Comparison of ENCODE assay signal across 27 mouse cellular contexts in the genomic region with DNA sequence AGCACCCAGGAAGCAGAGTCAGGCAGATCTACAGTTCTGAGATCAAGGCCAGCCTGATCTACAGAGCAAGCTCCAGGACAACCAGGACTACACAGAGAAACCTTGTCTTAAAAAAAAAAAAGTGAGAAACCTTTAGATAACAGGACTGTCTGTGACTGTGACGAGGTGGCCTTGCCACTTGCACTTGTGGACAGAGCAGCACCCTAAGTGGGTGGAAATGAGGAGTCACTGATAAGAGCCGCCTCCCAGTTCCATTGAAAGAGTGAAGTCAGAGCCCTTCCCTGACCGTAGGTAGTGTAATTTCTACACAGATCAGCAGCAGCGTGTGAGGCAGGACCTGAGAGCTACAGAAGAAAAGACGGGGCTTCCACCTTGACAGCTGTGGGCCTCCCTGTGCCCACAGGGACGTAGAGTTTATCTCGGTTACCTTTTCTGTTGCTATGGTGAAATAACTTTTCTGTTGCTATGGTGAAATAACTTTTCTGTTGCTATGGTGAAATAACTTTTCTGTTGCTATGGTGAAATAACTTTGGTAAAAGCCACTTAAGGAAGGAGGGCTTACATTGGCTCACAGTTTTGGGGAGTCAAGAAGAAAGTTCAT. TPM values are rescaled to one million over a fixed set of nuclear protein-coding genes. Genes with fewer than 3 reads are reported as not detected.
DNase-seq lines count a peak whose midpoint lies in the region; ATAC-seq and TF ChIP-seq lines count a peak whose summit lies in the region.
"Had no signal": no experiment of that assay in that cellular context is flagged by ENCODE, and none has a peak within 500 bp of the region (broad histone marks: within the 10 kb centered on the region; RNA-seq: fewer than 3 reads in every experiment).

No protein-coding gene starts in this region.

- no peak for DNase-seq in heart, postnatal 14 days
- no peak for DNase-seq in forebrain, embryonic 11.5 days (ENCODE audit: low spot score)
- no peak for DNase-seq in hindbrain, embryonic 10.5 days (ENCODE audit: low spot score)
- DNase-seq: adrenal gland, adult 8-10 months; cerebellum, adult 2 months; cerebellum, postnatal 25 days; gastrocnemius, postnatal 14 days; heart, adult 18-20 months; kidney, adult 11 months; kidney, postnatal 14 days; layer of hippocampus, adult 9-11 months; lung, adult 18-20 months; lung, postnatal 14 days; thymus, postnatal 14 days had no signal

- no peak overlapping the region for H3K4me3 ChIP-seq in intestine, postnatal 0 days (ENCODE audit: low read depth, low read length)
- H3K4me3 ChIP-seq in intestine, embryonic 15.5 days (replicated peaks), result no peak overlapping the region
- no peak overlapping the region for H3K4me3 ChIP-seq in liver, embryonic 16.5 days (ENCODE audit: low read depth, low read length)
- no peak overlapping the region for H3K4me3 ChIP-seq in forebrain, embryonic 11.5 days (ENCODE audit: low read depth, low read length)
- H3K4me3 ChIP-seq in hindbrain, embryonic 10.5 days, result no peak overlapping the region
- H3K4me3 ChIP-seq: limb, embryonic 12.5 days; midbrain, embryonic 12.5 days; neural tube, embryonic 13.5 days had no signal

- H3K9me3 ChIP-seq in intestine, postnatal 0 days (ENCODE audit: control insufficient read depth), result no peaks in the 10 kb centered on the region
- no peaks in the 10 kb centered on the region for H3K9me3 ChIP-seq in intestine, embryonic 15.5 days
- no peaks in the 10 kb centered on the region for H3K9me3 ChIP-seq in liver, embryonic 16.5 days (replicated peaks; ENCODE audit: control insufficient read depth, low read length)
- H3K9me3 ChIP-seq in forebrain, embryonic 11.5 days (ENCODE audit: control insufficient read depth, low read length), result no peaks in the 10 kb centered on the region
- 0 out of 2 replicates have a peak, but pooled peaks cover 3% of the 10 kb centered on the region for H3K9me3 ChIP-seq in hindbrain, embryonic 10.5 days
- H3K9me3 ChIP-seq: limb, embryonic 12.5 days; midbrain, embryonic 12.5 days; neural tube, embryonic 13.5 days had no signal

- ATAC-seq in intestine, postnatal 0 days, result peak; percentile 42
- ATAC-seq in intestine, embryonic 15.5 days, result no peak
- peak; percentile 79 for ATAC-seq in granulocyte monocyte progenitor cell, adult 5-6 weeks (replicated peaks; ENCODE audit: poor library complexity, severe bottlenecking)
- ATAC-seq in liver, embryonic 16.5 days (ENCODE audit: low read depth), result peak; percentile 16; the same call in 1 of the 2 replicates
- peak; percentile 84 for ATAC-seq in neutrophil, adult 5-6 weeks (ENCODE audit: extremely low read depth, insufficient number of reproducible peaks, low FRiP score, poor library complexity, severe bottlenecking)
- ATAC-seq in forebrain, embryonic 11.5 days (replicated peaks; ENCODE audit: low FRiP score), result no peak
- ATAC-seq: forebrain, embryonic 14.5 days had no signal

- H3K9ac ChIP-seq in intestine, postnatal 0 days (ENCODE audit: low read depth, low read length), result no peak overlapping the region
- no peak overlapping the region for H3K9ac ChIP-seq in intestine, embryonic 15.5 days
- H3K9ac ChIP-seq in liver, embryonic 16.5 days (ENCODE audit: low read depth, low read length), result no peak overlapping the region
- H3K9ac ChIP-seq in forebrain, embryonic 11.5 days (ENCODE audit: low read length), result no peak overlapping the region
- H3K9ac ChIP-seq: limb, embryonic 12.5 days; midbrain, embryonic 12.5 days; neural tube, embryonic 13.5 days had no signal

- H3K27me3 ChIP-seq in intestine, postnatal 0 days (replicated peaks; ENCODE audit: control insufficient read depth, insufficient read depth, low read length), result no peaks in the 10 kb centered on the region
- no peaks in the 10 kb centered on the region for H3K27me3 ChIP-seq in intestine, embryonic 15.5 days (replicated peaks)
- H3K27me3 ChIP-seq in liver, embryonic 16.5 days (ENCODE audit: control insufficient read depth, insufficient read depth, low read depth, low read length), result no peaks in the 10 kb centered on the region
- no peaks in the 10 kb centered on the region for H3K27me3 ChIP-seq in forebrain, embryonic 11.5 days (ENCODE audit: control insufficient read depth, insufficient read depth, low read length)
- H3K27me3 ChIP-seq in hindbrain, embryonic 10.5 days (ENCODE audit: insufficient read depth, poor library complexity, severe bottlenecking), result no peaks in the 10 kb centered on the region
- H3K27me3 ChIP-seq: CH12.LX; limb, embryonic 12.5 days; midbrain, embryonic 12.5 days; neural tube, embryonic 13.5 days had no signal

- peaks cover 37% of the 10 kb centered on the region; the same call in 1 of the 2 replicates for H3K36me3 ChIP-seq in intestine, postnatal 0 days (ENCODE audit: control insufficient read depth, insufficient read depth)
- 0 out of 2 replicates have a peak, but pooled peaks cover 9% of the 10 kb centered on the region for H3K36me3 ChIP-seq in intestine, embryonic 15.5 days
- H3K36me3 ChIP-seq in liver, embryonic 16.5 days (ENCODE audit: control insufficient read depth, insufficient read depth), result no peaks in the 10 kb centered on the region; the same call in 1 of the 2 replicates
- H3K36me3 ChIP-seq in forebrain, embryonic 11.5 days (ENCODE audit: control insufficient read depth, insufficient read depth, low read length), result peaks cover 2% of the 10 kb centered on the region; the same call in 1 of the 2 replicates
- H3K36me3 ChIP-seq in hindbrain, embryonic 10.5 days, result peaks cover 81% of the 10 kb centered on the region

- intact Hi-C loops in heart, postnatal 14 days (cut with DNase I), result no loop called here

- no peak overlapping the region for H3K27ac ChIP-seq in intestine, postnatal 0 days (ENCODE audit: low read depth, low read length)
- H3K27ac ChIP-seq in intestine, embryonic 15.5 days, result no peak overlapping the region
- H3K27ac ChIP-seq in liver, embryonic 16.5 days (ENCODE audit: low read length), result no peak overlapping the region
- H3K27ac ChIP-seq in forebrain, embryonic 11.5 days (ENCODE audit: low read depth, low read length), result no peak overlapping the region
- H3K27ac ChIP-seq in hindbrain, embryonic 10.5 days, result no peak overlapping the region
- H3K27ac ChIP-seq: limb, embryonic 12.5 days; midbrain, embryonic 12.5 days; neural tube, embryonic 13.5 days had no signal

- WGBS in intestine, postnatal 0 days, result 44% methylated on average over 7 of the region's 7 CpGs
- WGBS in intestine, embryonic 15.5 days, result 72% methylated on average over 7 of the region's 7 CpGs
- 40% methylated on average over 7 of the region's 7 CpGs for WGBS in liver, embryonic 16.5 days (ENCODE audit: insufficient replicate concordance)
- WGBS in forebrain, embryonic 11.5 days, result 84% methylated on average over 7 of the region's 7 CpGs
- WGBS in hindbrain, embryonic 10.5 days, result 85% methylated on average over 7 of the region's 7 CpGs

- TF ChIP-seq CTCF in intestine, postnatal 0 days (IDR thresholded peaks at IDR 0.05; ENCODE audit: low read depth), result no peak

- H3K4me2 ChIP-seq in intestine, postnatal 0 days (replicated peaks; ENCODE audit: low read depth), result no peak overlapping the region
- no peak overlapping the region for H3K4me2 ChIP-seq in intestine, embryonic 15.5 days (replicated peaks)
- H3K4me2 ChIP-seq in liver, embryonic 16.5 days (ENCODE audit: low read depth, low read length), result no peak overlapping the region
- no peak overlapping the region for H3K4me2 ChIP-seq in forebrain, embryonic 11.5 days (ENCODE audit: low read depth, low read length, severe bottlenecking)
- H3K4me2 ChIP-seq: heart, embryonic 11.5 days; limb, embryonic 12.5 days; midbrain, embryonic 12.5 days; neural tube, embryonic 13.5 days had no signal

- H3K4me1 ChIP-seq in intestine, postnatal 0 days (replicated peaks; ENCODE audit: control insufficient read depth, insufficient read depth, low read length), result no peaks in the 10 kb centered on the region
- H3K4me1 ChIP-seq in intestine, embryonic 15.5 days (replicated peaks), result no peaks in the 10 kb centered on the region
- no peaks in the 10 kb centered on the region for H3K4me1 ChIP-seq in liver, embryonic 16.5 days (ENCODE audit: control insufficient read depth, low read depth, low read length)
- no peaks in the 10 kb centered on the region for H3K4me1 ChIP-seq in forebrain, embryonic 11.5 days (replicated peaks; ENCODE audit: control insufficient read depth, insufficient read depth, low read length)
- H3K4me1 ChIP-seq in hindbrain, embryonic 10.5 days (replicated peaks), result no peaks in the 10 kb centered on the region
- H3K4me1 ChIP-seq: limb, embryonic 12.5 days; midbrain, embryonic 12.5 days; neural tube, embryonic 13.5 days had no signal

RNA-seq across cellular contexts. Expression of a gene that starts 18.4 kb away (rescaled TPM):
- polyA plus RNA-seq in intestine, postnatal 0 days (2015; fragmentation: Nextera tagmentation; extraction: Ambion mirVana), result 18.5 and 22.2 TPM in 2 replicates
- 30.7 TPM in 2 replicates for polyA plus RNA-seq in intestine, embryonic 15.5 days (2015; fragmentation: Nextera tagmentation; extraction: Ambion mirVana)
- 6.0 and 12.3 TPM in 2 replicates for total RNA-seq in granulocyte monocyte progenitor cell, adult 5-6 weeks (2014; fragmentation: Nextera tagmentation)
- total RNA-seq in granulocyte monocyte progenitor cell, adult 5-6 weeks (2017), result 6.9 and 15.3 TPM in 2 replicates
- 5.0 and 6.0 TPM in 2 replicates for polyA plus RNA-seq in liver, embryonic 16.5 days (2015; fragmentation: Nextera tagmentation; extraction: Ambion mirVana)
- total RNA-seq in neutrophil, adult 5-6 weeks (2017), result 36.2 and 37.1 TPM in 2 replicates
- total RNA-seq in heart, postnatal 14 days (2021), result 10 to 100 TPM; 22.0 to 26.6 TPM
- 40.0 and 40.8 TPM in 2 replicates for polyA plus RNA-seq in forebrain, embryonic 11.5 days (2014; fragmentation: Nextera tagmentation; extraction: Ambion mirVana)
- 35.6 and 40.9 TPM in 2 replicates for polyA plus RNA-seq in hindbrain, embryonic 10.5 days (2016; fragmentation: Nextera tagmentation; extraction: Ambion mirVana)

RNA-seq across cellular contexts. Expression of a gene that starts 18.5 kb away (rescaled TPM):
- polyA plus RNA-seq in intestine, postnatal 0 days (2015; fragmentation: Nextera tagmentation; extraction: Ambion mirVana), result 7.3 and 7.9 TPM in 2 replicates
- polyA plus RNA-seq in intestine, embryonic 15.5 days (2015; fragmentation: Nextera tagmentation; extraction: Ambion mirVana), result 16.9 and 19.0 TPM in 2 replicates
- 11.5 and 12.4 TPM in 2 replicates for total RNA-seq in granulocyte monocyte progenitor cell, adult 5-6 weeks (2014; fragmentation: Nextera tagmentation)
- total RNA-seq in granulocyte monocyte progenitor cell, adult 5-6 weeks (2017), result 17.3 and 20.9 TPM in 2 replicates
- polyA plus RNA-seq in liver, embryonic 16.5 days (2015; fragmentation: Nextera tagmentation; extraction: Ambion mirVana), result 6.9 and 7.1 TPM in 2 replicates
- 14.9 and 15.6 TPM in 2 replicates for total RNA-seq in neutrophil, adult 5-6 weeks (2017)
- total RNA-seq in heart, postnatal 14 days (2021), result 10 to 100 TPM; 45.7 to 51.6 TPM
- 33.8 and 34.6 TPM in 2 replicates for polyA plus RNA-seq in forebrain, embryonic 11.5 days (2014; fragmentation: Nextera tagmentation; extraction: Ambion mirVana)
- polyA plus RNA-seq in hindbrain, embryonic 10.5 days (2016; fragmentation: Nextera tagmentation; extraction: Ambion mirVana), result 25.3 and 27.6 TPM in 2 replicates

RNA-seq across cellular contexts. Expression of a gene that starts 32.1 kb away (rescaled TPM):
- 50.3 and 51.2 TPM in 2 replicates for polyA plus RNA-seq in intestine, postnatal 0 days (2015; fragmentation: Nextera tagmentation; extraction: Ambion mirVana)
- polyA plus RNA-seq in intestine, embryonic 15.5 days (2015; fragmentation: Nextera tagmentation; extraction: Ambion mirVana), result 148 and 170 TPM in 2 replicates
- 277 and 291 TPM in 2 replicates for total RNA-seq in granulocyte monocyte progenitor cell, adult 5-6 weeks (2014; fragmentation: Nextera tagmentation)
- 200 and 242 TPM in 2 replicates for total RNA-seq in granulocyte monocyte progenitor cell, adult 5-6 weeks (2017)
- 65.6 and 74.1 TPM in 2 replicates for polyA plus RNA-seq in liver, embryonic 16.5 days (2015; fragmentation: Nextera tagmentation; extraction: Ambion mirVana)
- total RNA-seq in neutrophil, adult 5-6 weeks (2017), result 24.4 and 26.1 TPM in 2 replicates
- total RNA-seq in heart, postnatal 14 days (2021), result 10 to 100 TPM; 40.4 to 45.5 TPM
- 237 and 244 TPM in 2 replicates for polyA plus RNA-seq in forebrain, embryonic 11.5 days (2014; fragmentation: Nextera tagmentation; extraction: Ambion mirVana)
- 162 and 186 TPM in 2 replicates for polyA plus RNA-seq in hindbrain, embryonic 10.5 days (2016; fragmentation: Nextera tagmentation; extraction: Ambion mirVana)

RNA-seq across cellular contexts. Expression of a gene that starts 52.4 kb away (rescaled TPM):
- polyA plus RNA-seq in intestine, postnatal 0 days (2015; fragmentation: Nextera tagmentation; extraction: Ambion mirVana), result 0.48 TPM in 1 of 2 replicates, not detected in the other
- polyA plus RNA-seq in intestine, embryonic 15.5 days (2015; fragmentation: Nextera tagmentation; extraction: Ambion mirVana), result 0.24 and 0.43 TPM in 2 replicates
- not detected in 2 replicates for total RNA-seq in granulocyte monocyte progenitor cell, adult 5-6 weeks (2014; fragmentation: Nextera tagmentation)
- not detected in 2 replicates for total RNA-seq in granulocyte monocyte progenitor cell, adult 5-6 weeks (2017)
- 0.34 and 0.77 TPM in 2 replicates for polyA plus RNA-seq in liver, embryonic 16.5 days (2015; fragmentation: Nextera tagmentation; extraction: Ambion mirVana)
- total RNA-seq in neutrophil, adult 5-6 weeks (2017), result not detected in 2 replicates
- total RNA-seq in heart, postnatal 14 days (2021), result 100 to 1,000 TPM; 380 to 433 TPM
- not detected in 2 replicates for polyA plus RNA-seq in forebrain, embryonic 11.5 days (2014; fragmentation: Nextera tagmentation; extraction: Ambion mirVana)
- polyA plus RNA-seq in hindbrain, embryonic 10.5 days (2016; fragmentation: Nextera tagmentation; extraction: Ambion mirVana), result 0.25 and 0.73 TPM in 2 replicates
- total RNA-seq: CH12.LX had no signal
- polyA plus RNA-seq: forebrain, embryonic 14.5 days; kidney, embryonic 14.5 days; testis, adult 2 months had no signal

Comparison
In these comparisons a context has a peak if more than half of its experiments do, and no peak if none do; other contexts are left out.
1. ATAC-seq: peak in intestine, postnatal 0 days (single experiment), granulocyte monocyte progenitor cell, adult 5-6 weeks (single experiment), liver, embryonic 16.5 days (single experiment) and neutrophil, adult 5-6 weeks (single experiment); none in intestine, embryonic 15.5 days (single experiment) and forebrain, embryonic 11.5 days (single experiment).